Mouse (Mus musculus): ENCODE measurements at regions not wholly inside any gene's neighbourhood (a gene's known extent, or its start where the extent isn't known, plus 50 kb on each side); places are given as distances from the start of the nearest gene placed in this dataset.

GRCm38 (mm10) chr16:10098511-10098910, 71.5 kb upstream of the Rpl39l start:
- no peak for DNase-seq

- DNase-seq = no peak
Observed at GRCm38 (mm10) chr16:10088461-10089353, 81.3 kb upstream of the Rpl39l start.

- DNase-seq = no peak
Observed at GRCm38 (mm10) chr16:10086341-10086740, 83.7 kb upstream of the Rpl39l start.

GRCm38 (mm10) chr16:10085429-10085828, 84.6 kb upstream of the Rpl39l start:
- DNase-seq = no peak

- DNase-seq = no peak
Observed at GRCm38 (mm10) chr16:10081751-10082150, 86.4 kb upstream of the Grin2a start.

GRCm38 (mm10) chr16:10080121-10080679, 84.8 kb upstream of the Grin2a start:
- DNase-seq = no peak

GRCm38 (mm10) chr16:10073158-10073557, 77.8 kb upstream of the Grin2a start:
- peak; percentile 7 to 10 for DNase-seq

- DNase-seq = no peak
Observed at GRCm38 (mm10) chr16:10063491-10063890, 68.1 kb upstream of the Grin2a start.

- no peak for DNase-seq
Observed at GRCm38 (mm10) chr16:10058094-10058493, 62.7 kb upstream of the Grin2a start.

Data from lung, adult 18-20 months (tissue).